Mouse (Mus musculus): Measurements from ENCODE around the gene Upk1a.

Gene Upk1a

GRCm38 (mm10) chr7:30604424-30604823 lies 8.2 kb downstream of the Upk1a start:
- no peak for DNase-seq (ENCODE audit: low read depth, low spot score)

GRCm38 (mm10) chr7:30602583-30602982 lies 10.1 kb downstream of the Upk1a start:
- no peak for DNase-seq (ENCODE audit: low read depth, low spot score)

GRCm38 (mm10) chr7:30600651-30601050 lies 12.0 kb downstream of the Upk1a start:
- DNase-seq (ENCODE audit: low read depth, low spot score) = no peak

- DNase-seq (ENCODE audit: low read depth, low spot score) = no peak
These were observed 12.7 kb downstream of the Upk1a start for GRCm38 (mm10) chr7:30599933-30600353.

- no peak for DNase-seq (ENCODE audit: low read depth, low spot score)
These were observed 13.9 kb downstream of the Upk1a start, which contains the start of gene Zbtb32 for GRCm38 (mm10) chr7:30598786-30599185. TSS of gene Zbtb32 (minus strand) at chr7:30598909.

- no peak for DNase-seq (ENCODE audit: low read depth, low spot score)
These were observed 15.8 kb downstream of the Upk1a start for GRCm38 (mm10) chr7:30596811-30597210.

GRCm38 (mm10) chr7:30596093-30596492 lies 16.6 kb downstream of the Upk1a start:
- DNase-seq (ENCODE audit: low read depth, low spot score) = no peak

- DNase-seq (ENCODE audit: low read depth, low spot score) = no peak
These were observed 18.1 kb downstream of the Upk1a start for GRCm38 (mm10) chr7:30594510-30595024.

GRCm38 (mm10) chr7:30593579-30594509 lies 18.8 kb downstream of the Upk1a start:
- DNase-seq (ENCODE audit: low read depth, low spot score) = peak; percentile 96

- DNase-seq (ENCODE audit: low read depth, low spot score) = peak; percentile 93
These were observed 19.7 kb downstream of the Upk1a start for GRCm38 (mm10) chr7:30592772-30593423.

GRCm38 (mm10) chr7:30591605-30591951 lies 21.1 kb downstream of the Upk1a start:
- DNase-seq (ENCODE audit: low read depth, low spot score) = peak; percentile 33

- no peak for DNase-seq (ENCODE audit: low read depth, low spot score)
These were observed 21.6 kb downstream of the Upk1a start for GRCm38 (mm10) chr7:30590927-30591604.

GRCm38 (mm10) chr7:30589435-30590301 lies 23.0 kb downstream of the Upk1a start:
- DNase-seq (ENCODE audit: low read depth, low spot score) = peak; percentile 88

- peak; percentile 97 for DNase-seq (ENCODE audit: low read depth, low spot score)
These were observed 23.8 kb downstream of the Upk1a start, which contains the start of gene Kmt2b for GRCm38 (mm10) chr7:30588676-30589434. TSS of gene Kmt2b (minus strand) at chr7:30588726.

- peak; percentile 51 for DNase-seq (ENCODE audit: low read depth, low spot score)
These were observed 24.6 kb downstream of the Upk1a start for GRCm38 (mm10) chr7:30587842-30588667.

- no peak for DNase-seq (ENCODE audit: low read depth, low spot score)
These were observed 26.1 kb downstream of the Upk1a start for GRCm38 (mm10) chr7:30586455-30587020.

- DNase-seq (ENCODE audit: low read depth, low spot score) = no peak
These were observed 27.5 kb downstream of the Upk1a start for GRCm38 (mm10) chr7:30585170-30585569.

GRCm38 (mm10) chr7:30584339-30584738 lies 28.3 kb downstream of the Upk1a start:
- DNase-seq (ENCODE audit: low read depth, low spot score) = no peak

- DNase-seq (ENCODE audit: low read depth, low spot score) = no peak
These were observed 31.1 kb downstream of the Upk1a start for GRCm38 (mm10) chr7:30581547-30581946.
